Mouse (Mus musculus) heart, embryonic 12.5 days (tissue): ENCODE measurements around the gene Lmntd1. TPM values are rescaled to one million over a fixed set of nuclear protein-coding genes. Genes with fewer than 3 reads are reported as not detected.
A peak's percentile ranks its signal among the peaks of the same experiment; 100 is the strongest.

Source experiments
- ATAC-seq: fragments of 200-750 bp; cut with Nextera tagmentation; 2 replicates; pipeline ENCODE4 v1.8.0; 2017; ENCODE audit warnings: moderate TSS enrichment, moderate library complexity; ENCODE audit not compliant: insufficient number of reproducible peaks, low FRiP score
- H3K27ac ChIP-seq: fragments of 300-500 bp; sonication (generic); 2 replicates; pipeline ENCODE4 v1.5.1; 2016; ENCODE audit warnings: mild to moderate bottlenecking, moderate library complexity; ENCODE audit not compliant: poor library complexity, severe bottlenecking
- H3K27me3 ChIP-seq: fragments of 300-500 bp; sonication (generic); replicated peaks from 2 replicates; pipeline ENCODE4 v1.6.1; 2016; ENCODE audit warnings: mild to moderate bottlenecking, moderate library complexity
- H3K36me3 ChIP-seq: fragments of 300-500 bp; sonication (generic); 2 replicates; pipeline ENCODE4 v1.6.1; 2016; ENCODE audit warnings: mild to moderate bottlenecking, moderate library complexity
- H3K4me1 ChIP-seq: fragments of 300-500 bp; sonication (generic); replicated peaks from 2 replicates; pipeline ENCODE4 v1.6.1; 2016; ENCODE audit warnings: mild to moderate bottlenecking
- H3K4me2 ChIP-seq: fragments of 300-500 bp; sonication (generic); 2 replicates; pipeline ENCODE4 v1.6.1; 2016; ENCODE audit warnings: mild to moderate bottlenecking, moderate library complexity
- H3K4me3 ChIP-seq: fragments of 300-500 bp; sonication (generic); 2 replicates; pipeline ENCODE4 v1.5.1; 2016; ENCODE audit warnings: mild to moderate bottlenecking
- H3K9ac ChIP-seq: fragments of 300-500 bp; sonication (generic); 2 replicates; pipeline ENCODE4 v1.6.1; 2016; ENCODE audit warnings: mild to moderate bottlenecking, moderate library complexity
- H3K9me3 ChIP-seq: fragments of 300-500 bp; sonication (generic); replicated peaks from 2 replicates; pipeline ENCODE4 v1.6.1; 2016; ENCODE audit warnings: mild to moderate bottlenecking, moderate library complexity
- WGBS: fragments of 180-500 bp; shearing (Covaris S2); methylation state at CpG from one replicate; pipeline ENCODE4 v1.1.7; 2016; 5-methylcytosine and 5-hydroxymethylcytosine counted together
- polyA plus RNA-seq: library from polyadenylated mRNA; unstranded; fragments of >200 nt; fragmentation: Nextera tagmentation; extraction: Ambion mirVana; gene quantifications from 2 replicates; pipeline ENCODE4 v1.2.1, GENCODE M21; 2016

Gene Lmntd1
- polyA plus RNA-seq, 1 experiment from 2014 or later = 7.0 TPM

GRCm38 (mm10) chr6:145557059-145557992, 56.8 kb downstream of the Lmntd1 start:
- no peak for ATAC-seq
- WGBS = 50% methylated on average over 15 of the region's 15 CpGs
- no peak overlapping the region for H3K27ac ChIP-seq
- H3K4me2 ChIP-seq = no peak overlapping the region
- no peaks in the 10 kb centered on the region for H3K27me3 ChIP-seq
- no peaks in the 10 kb centered on the region for H3K36me3 ChIP-seq
- no peak overlapping the region for H3K9ac ChIP-seq
- no peak overlapping the region for H3K4me3 ChIP-seq
- peaks cover 14% of the 10 kb centered on the region for H3K4me1 ChIP-seq
- H3K9me3 ChIP-seq = peaks cover 9% of the 10 kb centered on the region

DNA sequence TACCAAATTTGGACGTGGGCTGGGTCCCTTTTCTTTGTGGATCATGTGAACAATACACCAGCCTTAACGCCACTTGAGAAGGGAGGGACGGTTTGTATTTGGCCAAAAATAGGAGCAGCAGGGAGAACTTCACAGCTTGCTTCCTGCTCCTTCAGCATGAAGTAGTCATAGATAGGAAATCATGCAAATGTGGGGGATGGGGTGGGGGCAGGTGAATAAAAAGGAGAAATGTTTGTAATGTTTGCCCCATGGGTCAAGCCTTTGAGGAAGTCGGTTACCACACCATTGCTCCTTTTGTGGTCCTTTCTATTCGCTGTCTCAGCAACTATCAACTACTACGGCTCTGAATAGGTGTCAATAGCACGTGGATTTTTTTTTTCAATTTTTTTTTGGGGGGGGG, 60.9 kb downstream of the Lmntd1 start:
- H3K36me3 ChIP-seq = no peaks in the 10 kb centered on the region
- no peak overlapping the region for H3K4me3 ChIP-seq
- 68% methylated on average over 7 of the region's 7 CpGs for WGBS
- no peak overlapping the region for H3K4me2 ChIP-seq
- no peak overlapping the region for H3K27ac ChIP-seq
- H3K9me3 ChIP-seq = peaks cover 5% of the 10 kb centered on the region
- no peak overlapping the region for H3K9ac ChIP-seq
- no peaks in the 10 kb centered on the region for H3K27me3 ChIP-seq
- ATAC-seq = no peak
- H3K4me1 ChIP-seq = peaks cover 14% of the 10 kb centered on the region

- H3K36me3 ChIP-seq = no peaks in the 10 kb centered on the region
- peaks cover 14% of the 10 kb centered on the region for H3K4me1 ChIP-seq
- no peak overlapping the region for H3K9ac ChIP-seq
- no peaks in the 10 kb centered on the region for H3K27me3 ChIP-seq
- no peak overlapping the region for H3K4me3 ChIP-seq
- ATAC-seq = no peak
- H3K9me3 ChIP-seq = peaks cover 4% of the 10 kb centered on the region
- H3K4me2 ChIP-seq = no peak overlapping the region
- no peak overlapping the region for H3K27ac ChIP-seq
- WGBS = 86% methylated on average over 3 of the region's 3 CpGs
These were observed 61.3 kb downstream of the Lmntd1 start for GRCm38 (mm10) chr6:145552817-145553216.

- H3K9ac ChIP-seq = no peak overlapping the region
- H3K4me1 ChIP-seq = peaks cover 9% of the 10 kb centered on the region
- H3K4me3 ChIP-seq = no peak overlapping the region
- ATAC-seq = no peak
- H3K4me2 ChIP-seq = no peak overlapping the region
- H3K9me3 ChIP-seq = peaks cover 7% of the 10 kb centered on the region
- H3K36me3 ChIP-seq = no peaks in the 10 kb centered on the region
- H3K27ac ChIP-seq = no peak overlapping the region
- H3K27me3 ChIP-seq = no peaks in the 10 kb centered on the region
- WGBS = 89% methylated on average over 5 of the region's 5 CpGs
These were observed 63.1 kb downstream of the Lmntd1 start for GRCm38 (mm10) chr6:145550993-145551392.

DNA sequence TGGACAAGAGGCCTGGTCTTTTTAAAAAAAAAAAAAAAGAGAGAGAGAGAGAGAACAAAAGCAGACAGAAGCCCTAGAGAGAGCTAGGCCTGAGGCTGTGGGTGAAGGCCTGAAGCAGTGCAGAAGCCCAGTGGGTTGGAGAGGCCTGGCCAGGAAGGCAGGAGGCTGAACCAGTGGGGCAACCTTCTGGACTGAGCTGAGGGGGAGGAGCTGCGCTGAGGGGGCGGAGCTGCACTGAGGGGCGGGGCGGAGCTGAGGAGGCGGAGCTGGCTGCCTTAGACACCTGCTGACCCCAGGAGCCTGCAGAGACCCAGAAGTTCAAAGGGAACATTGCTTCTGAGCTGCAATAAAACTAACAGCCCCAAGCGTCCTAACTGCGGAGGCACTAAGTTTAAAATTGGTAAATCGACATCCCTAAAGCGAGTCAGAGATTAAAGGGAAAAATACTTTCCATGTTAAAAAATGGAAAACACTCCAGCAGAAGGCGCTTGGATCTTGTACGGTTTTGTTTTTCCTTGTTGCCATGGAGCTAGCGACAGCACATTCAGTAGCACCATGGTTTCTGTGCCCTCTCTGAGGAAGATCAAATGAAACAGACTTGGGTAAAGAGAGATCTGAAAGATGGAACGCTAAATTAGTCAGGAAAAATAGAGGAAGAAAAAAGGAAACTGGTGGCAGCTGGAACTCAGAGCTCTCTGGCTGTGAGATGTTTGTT, 68.0 kb downstream of the Lmntd1 start:
- ATAC-seq = peak; percentile 53; the same call in 1 of the 2 replicates
- 0 out of 2 replicates have a peak, but pooled peaks cover 8% of the 10 kb centered on the region for H3K36me3 ChIP-seq
- peaks cover 18% of the 10 kb centered on the region for H3K4me1 ChIP-seq
- H3K27ac ChIP-seq = no peak overlapping the region; the same call in 1 of the 2 replicates
- 36% methylated on average over 13 of the region's 13 CpGs for WGBS
- H3K4me2 ChIP-seq = no peak overlapping the region
- H3K9me3 ChIP-seq = peaks cover 13% of the 10 kb centered on the region
- H3K9ac ChIP-seq = no peak overlapping the region
- no peak overlapping the region for H3K4me3 ChIP-seq
- no peaks in the 10 kb centered on the region for H3K27me3 ChIP-seq

DNA sequence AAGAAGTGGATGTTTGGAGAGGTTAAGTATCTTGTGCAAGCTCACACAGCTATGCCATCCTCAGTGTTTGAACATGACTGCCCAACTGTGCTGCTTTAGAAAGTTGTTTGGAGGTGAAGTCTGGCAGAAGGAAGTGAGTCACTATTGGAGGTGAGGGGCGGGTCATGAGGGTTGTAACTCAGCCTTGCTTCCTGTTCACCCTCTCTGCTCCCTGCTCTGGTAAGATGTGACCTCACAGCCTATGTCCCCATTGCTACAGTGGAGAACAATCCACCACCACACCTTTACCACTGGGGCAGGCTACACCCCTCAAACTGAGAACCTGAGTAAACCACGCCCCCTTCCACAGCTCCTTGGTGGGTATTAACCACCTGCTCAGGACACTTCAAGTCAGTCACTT, 69.3 kb downstream of the Lmntd1 start:
- Histone ChIP-seq H3K27me3 (no peaks in the 10 kb centered on the region), H3K27ac (no peak overlapping the region), H3K36me3 (0 out of 2 replicates have a peak, but pooled peaks cover 8% of the 10 kb centered on the region), H3K4me3 (no peak overlapping the region), H3K4me1 (peaks cover 18% of the 10 kb centered on the region), H3K4me2 (no peak overlapping the region), H3K9me3 (peaks cover 13% of the 10 kb centered on the region), H3K9ac (no peak overlapping the region)
- 87% methylated on average over 2 of the region's 2 CpGs for WGBS
- no peak; the same call in 1 of the 2 replicates for ATAC-seq

DNA sequence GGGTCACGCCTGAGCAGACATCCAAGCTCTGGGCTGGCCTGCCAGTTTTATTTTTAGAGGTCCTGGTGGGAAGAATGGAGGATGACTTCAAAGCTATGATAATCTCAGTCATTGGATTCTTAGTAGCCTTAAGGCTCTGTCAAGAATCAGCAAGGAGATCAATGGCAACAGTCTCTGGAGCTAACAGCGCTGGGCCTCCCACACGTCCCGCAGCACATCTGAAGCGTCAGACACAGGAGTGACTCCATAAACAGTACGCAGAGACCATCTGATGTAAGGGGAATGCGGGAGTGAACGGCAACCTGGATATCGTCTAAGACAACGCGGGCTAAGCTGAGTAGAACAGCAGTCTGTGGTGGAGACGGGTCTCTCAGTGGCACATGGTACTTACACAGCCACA, 69.8 kb downstream of the Lmntd1 start:
- Histone ChIP-seq H3K27ac (no peak overlapping the region), H3K4me1 (peaks cover 20% of the 10 kb centered on the region), H3K9ac (no peak overlapping the region), H3K4me3 (no peak overlapping the region), H3K4me2 (no peak overlapping the region), H3K36me3 (0 out of 2 replicates have a peak, but pooled peaks cover 8% of the 10 kb centered on the region), H3K27me3 (no peaks in the 10 kb centered on the region), H3K9me3 (peaks cover 13% of the 10 kb centered on the region)
- WGBS = 54% methylated on average over 12 of the region's 12 CpGs
- no peak for ATAC-seq

GRCm38 (mm10) chr6:145539568-145539859, 74.6 kb downstream of the Lmntd1 start:
- H3K4me2 ChIP-seq = no peak overlapping the region
- WGBS = 72% methylated on average over 6 of the region's 6 CpGs
- no peak overlapping the region for H3K9ac ChIP-seq
- no peak for ATAC-seq
- H3K4me1 ChIP-seq = peaks cover 12% of the 10 kb centered on the region
- H3K36me3 ChIP-seq = 0 out of 2 replicates have a peak, but pooled peaks cover 8% of the 10 kb centered on the region
- 0 out of 2 replicates have a peak, but pooled peaks cover 2% of the 10 kb centered on the region for H3K27me3 ChIP-seq
- no peak overlapping the region for H3K4me3 ChIP-seq
- H3K9me3 ChIP-seq = peaks cover 11% of the 10 kb centered on the region
- H3K27ac ChIP-seq = no peak overlapping the region

DNA sequence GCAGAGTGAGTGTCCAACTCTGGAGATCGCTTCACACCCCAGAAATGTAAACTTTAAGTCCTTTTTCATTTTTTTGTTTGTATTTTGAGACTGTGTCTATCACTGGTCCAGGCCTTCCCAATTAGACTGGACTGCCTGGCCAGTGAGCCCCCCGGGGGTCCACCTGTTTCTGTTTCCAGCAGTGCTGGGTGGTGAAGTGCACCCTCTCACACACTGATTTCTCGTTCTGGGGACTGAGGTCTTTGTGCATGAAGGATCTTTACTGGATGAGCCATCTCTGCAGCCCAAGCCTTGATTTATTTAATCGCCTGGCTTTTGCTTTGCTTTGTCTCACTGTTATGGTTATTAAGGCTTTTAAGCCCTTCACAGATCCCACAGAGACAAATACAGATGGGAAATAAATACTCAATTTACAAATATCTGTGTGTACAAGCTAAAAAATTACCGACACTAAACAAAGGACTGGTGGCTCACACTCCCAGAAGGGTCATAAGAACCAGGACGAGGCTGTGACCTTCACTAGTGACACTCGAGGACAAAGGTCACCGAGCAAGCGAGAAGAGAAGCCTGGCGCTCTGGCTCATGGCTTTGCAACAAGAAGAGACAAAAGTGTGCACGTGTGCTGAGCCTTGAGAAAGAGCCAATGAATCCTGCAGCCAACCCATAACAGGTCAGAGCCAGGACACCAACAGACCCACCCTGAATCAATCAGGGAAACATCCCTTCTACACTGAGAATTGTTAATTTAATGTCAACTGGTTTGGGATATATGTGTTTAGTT, 75.1 kb downstream of the Lmntd1 start:
- no peak for ATAC-seq
- Histone ChIP-seq H3K4me3 (no peak overlapping the region), H3K9ac (no peak overlapping the region), H3K27ac (no peak overlapping the region), H3K4me1 (peaks cover 7% of the 10 kb centered on the region), H3K9me3 (peaks cover 11% of the 10 kb centered on the region), H3K27me3 (0 out of 2 replicates have a peak, but pooled peaks cover 2% of the 10 kb centered on the region), H3K4me2 (no peak overlapping the region), H3K36me3 (0 out of 2 replicates have a peak, but pooled peaks cover 8% of the 10 kb centered on the region)
- 61% methylated on average over 11 of the region's 11 CpGs for WGBS

DNA sequence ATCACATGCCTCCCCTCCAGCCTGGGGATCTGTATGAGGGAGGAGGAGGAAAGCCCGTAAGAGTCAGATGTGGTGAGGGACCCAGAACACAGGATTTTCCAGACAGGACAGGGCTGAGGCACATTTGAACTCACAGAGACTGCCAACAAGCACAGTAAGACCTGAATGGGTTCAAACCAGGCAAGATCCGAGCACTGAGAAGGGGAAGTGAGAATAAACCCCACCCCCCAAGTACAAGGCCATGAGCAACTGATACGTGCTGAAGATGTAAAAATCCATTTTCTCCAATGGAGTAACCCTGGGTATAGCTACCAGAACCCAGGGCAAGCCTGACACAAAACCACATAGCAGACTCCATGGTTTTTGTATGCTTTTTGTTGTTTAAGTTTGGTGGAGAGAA, 83.7 kb downstream of the Lmntd1 start:
- Histone ChIP-seq H3K9me3 (no peaks in the 10 kb centered on the region), H3K4me3 (no peak overlapping the region), H3K27me3 (0 out of 2 replicates have a peak, but pooled peaks cover 2% of the 10 kb centered on the region), H3K36me3 (no peaks in the 10 kb centered on the region), H3K27ac (no peak overlapping the region), H3K4me2 (no peak overlapping the region), H3K4me1 (no peaks in the 10 kb centered on the region), H3K9ac (no peak overlapping the region)
- no peak for ATAC-seq
- WGBS = 63% methylated on average over 3 of the region's 3 CpGs
